Comparison of ENCODE assay signal across 20 mouse cellular contexts in the genomic region with DNA sequence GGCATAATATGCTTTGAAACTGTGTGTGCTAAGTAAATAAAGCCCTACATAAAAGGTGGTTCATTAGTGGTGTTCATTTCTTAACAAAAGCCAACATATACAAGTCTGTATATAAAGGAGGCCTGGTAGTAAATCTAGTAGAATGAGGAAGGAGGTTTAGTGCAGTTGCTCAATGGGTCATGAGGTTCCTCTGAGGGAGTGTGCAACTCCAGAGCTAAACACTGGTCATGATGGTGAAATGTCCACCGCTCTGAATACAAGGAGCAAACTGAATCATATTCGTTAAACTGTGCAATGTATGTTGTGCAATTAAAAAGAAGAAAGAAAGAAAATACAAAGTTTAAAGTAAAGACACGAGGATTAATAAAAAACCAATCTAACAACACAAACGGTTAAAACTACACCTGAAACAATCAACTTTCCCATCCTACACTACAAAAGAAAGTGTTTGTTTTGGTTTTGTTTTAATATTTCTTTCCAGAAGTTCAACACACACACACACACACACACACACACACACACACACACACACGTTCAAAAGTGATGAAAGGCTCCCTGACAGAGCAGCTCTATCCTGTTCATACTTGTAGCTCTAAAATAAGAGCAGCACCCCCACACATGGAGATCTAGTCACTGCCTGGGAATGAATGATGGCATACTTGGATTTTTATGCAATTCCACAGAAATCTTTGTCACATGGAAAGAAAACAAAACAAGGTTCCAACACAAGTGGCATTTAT. TPM values are rescaled to one million over a fixed set of nuclear protein-coding genes. Genes with fewer than 3 reads are reported as not detected.
A peak's percentile ranks its signal among the peaks of the same experiment; 100 is the strongest.
DNase-seq lines count a peak whose midpoint lies in the region; ATAC-seq and TF ChIP-seq lines count a peak whose summit lies in the region.
"Had no signal": no experiment of that assay in that cellular context is flagged by ENCODE, and none has a peak within 500 bp of the region (broad histone marks: within the 10 kb centered on the region; RNA-seq: fewer than 3 reads in every experiment).

No protein-coding gene starts in this region.

- no peaks in the 10 kb centered on the region for H3K27me3 ChIP-seq in intestine, postnatal 0 days (replicated peaks; ENCODE audit: control insufficient read depth, insufficient read depth, low read length)
- H3K27me3 ChIP-seq: forebrain, embryonic 15.5 days; heart, embryonic 13.5 days; kidney, embryonic 15.5 days; limb, embryonic 13.5 days; midbrain, embryonic 13.5 days had no signal

- H3K4me3 ChIP-seq in intestine, postnatal 0 days (ENCODE audit: low read depth, low read length): no peak overlapping the region
- H3K4me3 ChIP-seq: embryonic facial prominence, embryonic 10.5 days; forebrain, embryonic 15.5 days; heart, embryonic 13.5 days; hindbrain, embryonic 10.5 days; kidney, embryonic 15.5 days; limb, embryonic 13.5 days; midbrain, embryonic 13.5 days had no signal

- TF ChIP-seq CTCF in intestine, postnatal 0 days (IDR thresholded peaks at IDR 0.05; ENCODE audit: low read depth): no peak

- H3K9ac ChIP-seq in intestine, postnatal 0 days (ENCODE audit: low read depth, low read length): no peak overlapping the region
- H3K9ac ChIP-seq: forebrain, embryonic 15.5 days; heart, embryonic 13.5 days; kidney, embryonic 15.5 days; limb, embryonic 13.5 days; midbrain, embryonic 13.5 days had no signal

- H3K4me2 ChIP-seq in intestine, postnatal 0 days (replicated peaks; ENCODE audit: low read depth): no peak overlapping the region
- H3K4me2 ChIP-seq: forebrain, embryonic 15.5 days; heart, embryonic 13.5 days; kidney, embryonic 15.5 days; limb, embryonic 13.5 days; midbrain, embryonic 13.5 days had no signal

- no peak overlapping the region for H3K27ac ChIP-seq in intestine, postnatal 0 days (ENCODE audit: low read depth, low read length)
- H3K27ac ChIP-seq: embryonic facial prominence, embryonic 10.5 days; forebrain, embryonic 15.5 days; heart, embryonic 13.5 days; hindbrain, embryonic 10.5 days; kidney, embryonic 15.5 days; limb, embryonic 13.5 days; midbrain, embryonic 13.5 days had no signal

- intact Hi-C loops in heart, postnatal 14 days (cut with DNase I): no loop called here
- intact Hi-C loops in left cerebral cortex, postnatal 4 days (cut with DNase I): no loop called here

- H3K9me3 ChIP-seq in intestine, postnatal 0 days (ENCODE audit: control insufficient read depth): no peaks in the 10 kb centered on the region
- H3K9me3 ChIP-seq: embryonic facial prominence, embryonic 10.5 days; forebrain, embryonic 15.5 days; hindbrain, embryonic 10.5 days; kidney, embryonic 15.5 days; limb, embryonic 13.5 days; midbrain, embryonic 13.5 days had no signal

- 62% methylated on average over 5 of the region's 5 CpGs for WGBS in intestine, postnatal 0 days

- no peaks in the 10 kb centered on the region for H3K4me1 ChIP-seq in intestine, postnatal 0 days (replicated peaks; ENCODE audit: control insufficient read depth, insufficient read depth, low read length)
- H3K4me1 ChIP-seq: embryonic facial prominence, embryonic 10.5 days; forebrain, embryonic 15.5 days; heart, embryonic 13.5 days; hindbrain, embryonic 10.5 days; kidney, embryonic 15.5 days; limb, embryonic 13.5 days; midbrain, embryonic 13.5 days had no signal

- DNase-seq in heart, adult 11 months: peak; percentile 71
- no peak for DNase-seq in heart, postnatal 14 days
- DNase-seq in adipocyte (ENCODE audit: low spot score): peak; percentile 61
- DNase-seq in thymus, adult 18-20 months: no peak
- DNase-seq in thymus, postnatal 25 days: no peak
- no peak for DNase-seq in left cerebral cortex, postnatal 4 days
- DNase-seq: adrenal gland, adult 8-10 months; cerebellum, adult 11-12 months; cerebellum, postnatal 25 days; spleen, adult 18-20 months; thymus, adult 2 months had no signal

- H3K36me3 ChIP-seq in intestine, postnatal 0 days (ENCODE audit: control insufficient read depth, insufficient read depth): no peaks in the 10 kb centered on the region
- H3K36me3 ChIP-seq: embryonic facial prominence, embryonic 10.5 days; forebrain, embryonic 15.5 days; heart, embryonic 13.5 days; hindbrain, embryonic 10.5 days; kidney, embryonic 15.5 days; limb, embryonic 13.5 days; midbrain, embryonic 13.5 days had no signal

- peak; percentile 33; the same call in 1 of the 2 replicates for ATAC-seq in intestine, postnatal 0 days
- ATAC-seq in megakaryocyte progenitor cell, adult 5-6 weeks (replicated peaks; ENCODE audit: poor library complexity): peak; percentile 99
- ATAC-seq: forebrain, embryonic 15.5 days; midbrain, embryonic 13.5 days had no signal

RNA-seq across cellular contexts. Expression of gene Gda, which starts 11.9 kb away (rescaled TPM):
- total RNA-seq in heart, postnatal 14 days (2021): 10 to 100 TPM; 12.0 to 17.9 TPM
- polyA plus RNA-seq in intestine, postnatal 0 days (2015; fragmentation: Nextera tagmentation; extraction: Ambion mirVana): 37.3 and 46.8 TPM in 2 replicates
- total RNA-seq in megakaryocyte progenitor cell, adult 5-6 weeks (2015): 72.8 and 84.6 TPM in 2 replicates
- total RNA-seq in megakaryocyte progenitor cell, adult 5-6 weeks (2017): 96.6 and 99.5 TPM in 2 replicates
- 100 to 1,000 TPM; 124 to 132 TPM for total RNA-seq in left cerebral cortex, postnatal 4 days (2021)
- polyA plus RNA-seq: hindbrain, embryonic 10.5 days had no signal

Comparison
In these comparisons a context has a peak if more than half of its experiments do, and no peak if none do; other contexts are left out.
1. DNase-seq: peak in heart, adult 11 months (single experiment) and adipocyte (single experiment); none in heart, postnatal 14 days (0 of 2), thymus, adult 18-20 months (0 of 2), thymus, postnatal 25 days (single experiment) and left cerebral cortex, postnatal 4 days (single experiment).